7 mouse cellular contexts compared by ENCODE assay signal in genomic region chr10:81232580-81233225, GRCm38 (mm10). TPM values are rescaled to one million over a fixed set of nuclear protein-coding genes. Genes with fewer than 3 reads are reported as not detected.
DNase-seq lines count a peak whose midpoint lies in the region; ATAC-seq lines count a peak whose summit lies in the region.

Zfr2 (plus strand) TSS chr10:81233155.

- peak within 1 kb of the TSS; percentile 79 for H3K4me2 ChIP-seq in embryonic facial prominence, embryonic 12.5 days (replicated peaks)
- peak within 1 kb of the TSS; percentile 61 for H3K4me2 ChIP-seq in limb, embryonic 11.5 days (ENCODE audit: low read depth, severe bottlenecking)
- peak within 1 kb of the TSS; percentile 69 for H3K4me2 ChIP-seq in midbrain, embryonic 14.5 days (ENCODE audit: low read length)

- peak within 1 kb of the TSS; percentile 71 for H3K4me3 ChIP-seq in embryonic facial prominence, embryonic 12.5 days
- H3K4me3 ChIP-seq in limb, embryonic 11.5 days (ENCODE audit: low read depth, low read length) = peak within 1 kb of the TSS; percentile 73
- H3K4me3 ChIP-seq in midbrain, embryonic 14.5 days (replicated peaks; ENCODE audit: low read depth, low read length) = peak within 1 kb of the TSS; percentile 65

- no peak within 1 kb of the TSS for H3K27ac ChIP-seq in embryonic facial prominence, embryonic 12.5 days
- no peak within 1 kb of the TSS for H3K27ac ChIP-seq in limb, embryonic 11.5 days (replicated peaks; ENCODE audit: low read depth, low read length)
- peak within 1 kb of the TSS; percentile 41; the same call in 1 of the 2 replicates for H3K27ac ChIP-seq in midbrain, embryonic 14.5 days (replicated peaks; ENCODE audit: low read depth, low read length)

- peaks cover 36% of the 10 kb centered on the region for H3K27me3 ChIP-seq in embryonic facial prominence, embryonic 12.5 days
- peaks cover 25% of the 10 kb centered on the region for H3K27me3 ChIP-seq in limb, embryonic 11.5 days (ENCODE audit: control insufficient read depth, insufficient read depth, low read length)
- no peaks in the 10 kb centered on the region for H3K27me3 ChIP-seq in midbrain, embryonic 14.5 days (ENCODE audit: control insufficient read depth, insufficient read depth, low read length)

- peak within 1 kb of the TSS; percentile 67 for H3K9ac ChIP-seq in embryonic facial prominence, embryonic 12.5 days
- H3K9ac ChIP-seq in limb, embryonic 11.5 days (ENCODE audit: low read length) = peak within 1 kb of the TSS; percentile 69
- H3K9ac ChIP-seq in midbrain, embryonic 14.5 days (replicated peaks; ENCODE audit: low read length) = peak within 1 kb of the TSS; percentile 78

- H3K9me3 ChIP-seq in embryonic facial prominence, embryonic 12.5 days = no peaks in the 10 kb centered on the region
- H3K9me3 ChIP-seq in limb, embryonic 11.5 days (ENCODE audit: control insufficient read depth, low read length) = no peaks in the 10 kb centered on the region
- H3K9me3 ChIP-seq in midbrain, embryonic 14.5 days (ENCODE audit: control insufficient read depth, low read length) = no peaks in the 10 kb centered on the region

- 8% methylated on average over 29 of the region's 29 CpGs for WGBS in embryonic facial prominence, embryonic 12.5 days
- WGBS in limb, embryonic 11.5 days = 13% methylated on average over 17 of the region's 29 CpGs
- WGBS in midbrain, embryonic 14.5 days = 9% methylated on average over 29 of the region's 29 CpGs

- ATAC-seq in embryonic facial prominence, embryonic 12.5 days (ENCODE audit: insufficient number of reproducible peaks, insufficient read depth, low FRiP score, low TSS enrichment) = peak; percentile 38; the same call in 1 of the 2 replicates
- ATAC-seq in limb, embryonic 11.5 days (ENCODE audit: insufficient number of reproducible peaks, low FRiP score, low TSS enrichment, low read depth) = peak; percentile 64
- peak; percentile 74 for ATAC-seq in midbrain, embryonic 14.5 days (ENCODE audit: low FRiP score, low TSS enrichment)

- peak; percentile 95 for DNase-seq in adrenal gland, postnatal 25 days
- peak; percentile 98 for DNase-seq in heart, adult 11 months
- peak; percentile 88 for DNase-seq in kidney, adult 18-20 months
- peak; percentile 91 for DNase-seq in limb, embryonic 11.5 days (ENCODE audit: low spot score)
- peak; percentile 91 for DNase-seq in midbrain, embryonic 14.5 days
- DNase-seq in spleen, adult 18-20 months = peak; percentile 88 to 94

- no peaks in the 10 kb centered on the region for H3K36me3 ChIP-seq in embryonic facial prominence, embryonic 12.5 days
- H3K36me3 ChIP-seq in limb, embryonic 11.5 days (ENCODE audit: control insufficient read depth, insufficient read depth, low read length) = no peaks in the 10 kb centered on the region
- H3K36me3 ChIP-seq in midbrain, embryonic 14.5 days (ENCODE audit: control insufficient read depth, insufficient read depth, low read length) = peaks cover 6% of the 10 kb centered on the region; the same call in 1 of the 2 replicates

- H3K4me1 ChIP-seq in embryonic facial prominence, embryonic 12.5 days = peaks cover 12% of the 10 kb centered on the region
- H3K4me1 ChIP-seq in limb, embryonic 11.5 days (ENCODE audit: control insufficient read depth, insufficient read depth, low read length) = 0 out of 2 replicates have a peak, but pooled peaks cover 3% of the 10 kb centered on the region
- H3K4me1 ChIP-seq in midbrain, embryonic 14.5 days (ENCODE audit: control insufficient read depth, insufficient read depth, low read length) = peaks cover 34% of the 10 kb centered on the region

RNA-seq across cellular contexts. Expression of gene Zfr2, which starts in this region (rescaled TPM):
- total RNA-seq in adrenal gland, postnatal 25 days (2021) = 14.0 and 22.3 TPM in 2 replicates
- 13.2 and 13.4 TPM in 2 replicates for polyA plus RNA-seq in embryonic facial prominence, embryonic 12.5 days (2016; fragmentation: Nextera tagmentation; extraction: Ambion mirVana)
- polyA plus RNA-seq in limb, embryonic 11.5 days (2014; fragmentation: Nextera tagmentation; extraction: Ambion mirVana) = 3.4 and 4.2 TPM in 2 replicates
- 20.3 and 21.7 TPM in 2 replicates for polyA plus RNA-seq in midbrain, embryonic 14.5 days (2014; fragmentation: Nextera tagmentation; extraction: Ambion mirVana)
